Mouse (Mus musculus) R1 (cell line): ENCODE results near the gene Atp6v1d.

ENCODE experiments used
- DNase-seq: peaks from one replicate; pipeline ENCODE4 v3.0.0-alpha.2; 2018; ENCODE audit warnings: low read depth, low spot score

Gene Atp6v1d

DNA sequence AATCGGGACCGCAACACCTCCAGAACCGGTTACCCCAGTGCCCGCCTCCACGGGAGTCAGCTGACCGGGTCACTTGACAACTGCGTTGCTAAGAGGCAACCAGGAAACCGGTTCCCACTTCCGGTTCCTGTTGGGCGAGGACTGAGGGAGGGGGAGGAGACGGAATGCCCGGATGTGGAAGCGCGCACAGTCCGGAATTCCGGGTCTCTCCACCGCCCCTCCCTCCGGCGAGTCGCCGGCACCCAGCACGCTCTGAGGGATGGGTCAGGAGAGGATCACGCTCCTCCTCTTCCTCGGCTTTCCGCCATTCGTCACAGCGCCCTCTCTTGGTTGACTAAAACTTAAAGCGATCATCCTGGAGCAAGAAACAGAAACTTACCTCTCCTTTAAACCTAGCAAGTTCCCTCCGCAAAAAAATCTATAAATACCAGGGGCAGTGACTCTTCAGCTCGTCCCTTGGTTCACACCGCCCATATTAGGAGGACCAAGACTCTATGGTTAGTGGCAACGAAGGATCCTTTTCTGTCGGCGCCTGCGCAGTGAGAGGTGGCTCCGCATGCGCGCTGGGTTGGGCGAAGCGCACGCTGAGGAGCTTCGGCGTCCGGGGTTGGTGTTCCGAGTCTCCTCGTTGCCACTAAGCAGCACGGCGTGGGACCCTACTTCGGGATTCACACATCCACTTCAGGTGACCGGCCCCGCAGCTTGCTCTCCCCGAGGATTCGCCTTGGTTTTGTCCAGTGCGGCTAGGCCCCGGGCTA lies at the start of gene Atp6v1d, which contains the start of gene Eif2s1:
Gene Atp6v1d (minus strand): TSS at position 143 of the 758 bp plus-strand sequence.
Gene Eif2s1 (plus strand): TSS at position 324 of the 758 bp plus-strand sequence.
- peak; percentile 99 for DNase-seq

DNA sequence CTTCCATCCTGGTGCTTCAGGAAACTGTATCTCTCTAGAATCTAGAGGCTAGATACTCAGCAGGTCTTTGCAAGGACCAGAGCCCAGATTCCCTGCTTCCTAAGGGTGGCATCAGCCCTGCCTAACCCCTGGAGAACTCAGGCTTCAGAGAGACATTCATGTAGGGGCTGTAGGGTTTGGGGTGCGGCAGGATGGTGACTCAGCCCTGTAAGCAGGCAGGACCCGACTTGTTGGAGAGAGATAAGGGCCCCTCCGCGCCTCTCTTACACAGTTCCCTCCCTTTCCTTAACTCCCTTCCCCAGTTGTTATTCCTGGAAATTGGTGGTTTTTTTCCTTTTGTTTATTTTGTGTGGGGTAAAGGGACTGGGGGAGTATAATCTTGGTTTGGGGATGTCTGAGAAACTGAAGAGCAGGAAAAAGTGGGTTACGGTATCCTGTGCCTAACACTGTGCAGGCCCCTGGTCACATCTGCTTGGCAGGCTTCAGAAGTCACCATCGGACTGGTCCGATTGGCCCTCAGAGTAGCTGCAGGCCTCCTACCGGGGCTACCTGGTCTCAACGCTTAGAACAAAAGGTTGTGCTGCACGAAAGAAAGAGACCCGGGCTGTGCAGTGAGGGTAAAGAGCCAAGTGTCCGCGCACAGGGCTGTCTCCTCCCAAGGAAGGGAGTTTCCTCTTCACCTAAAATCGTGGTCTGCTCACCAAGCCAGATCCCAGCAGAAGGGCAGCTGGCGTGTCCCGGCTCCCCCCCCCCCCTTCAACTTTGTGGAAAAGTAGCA lies 49.4 kb upstream of the Atp6v1d start:
- peak; percentile 40 for DNase-seq

DNA sequence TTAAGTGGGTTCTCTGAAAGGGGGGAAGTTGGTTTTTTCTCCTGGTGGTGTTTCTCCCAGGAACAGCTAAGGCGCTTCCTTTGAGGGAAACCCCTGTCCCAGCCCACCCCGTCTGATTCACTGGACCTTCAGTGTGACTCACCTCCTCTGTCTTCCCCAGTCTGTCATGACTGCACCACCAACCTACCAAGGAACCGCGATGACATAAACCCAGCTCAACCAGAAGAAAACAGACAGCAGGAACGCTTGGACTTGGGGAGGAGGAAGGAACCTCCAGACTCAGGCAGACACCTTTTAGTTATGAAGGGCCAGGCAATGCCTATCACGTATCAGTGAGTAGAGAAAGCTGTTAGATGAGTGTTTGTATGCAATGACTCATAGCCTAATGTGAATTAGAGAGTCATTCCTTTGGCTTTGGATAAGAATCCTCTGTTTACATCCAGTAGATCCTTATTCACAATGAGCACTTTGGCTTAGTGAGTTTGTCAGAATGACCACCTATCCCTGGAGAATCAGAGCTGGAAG lies 46.7 kb upstream of the Atp6v1d start:
- no peak for DNase-seq

DNA sequence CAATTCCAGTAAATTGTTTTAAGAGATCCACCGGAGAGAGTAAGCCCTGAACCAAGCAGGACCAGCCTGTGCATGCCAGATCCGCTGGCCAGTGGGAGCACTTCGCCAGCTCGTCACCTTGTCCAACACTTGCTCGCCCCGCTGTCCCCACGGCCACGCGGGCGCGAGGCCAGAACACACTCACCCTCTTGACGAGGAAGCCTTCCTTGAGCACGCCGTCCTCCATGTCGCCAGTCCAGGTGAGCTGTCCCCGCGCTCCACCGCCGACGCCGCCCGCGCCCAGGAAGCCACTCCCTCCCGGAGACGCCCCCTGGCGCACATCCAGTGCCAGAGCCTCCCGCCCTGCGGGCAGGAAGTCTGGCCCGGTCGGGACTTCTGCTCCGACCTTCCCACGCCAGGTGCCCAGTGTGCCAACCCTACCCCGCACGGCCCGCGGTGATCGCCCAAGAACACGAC lies 45.3 kb upstream of the Atp6v1d start, which contains the start of gene Plek2:
Gene Plek2 (minus strand): TSS at position 258 of the 456 bp plus-strand sequence.
- DNase-seq: peak; percentile 36

DNA sequence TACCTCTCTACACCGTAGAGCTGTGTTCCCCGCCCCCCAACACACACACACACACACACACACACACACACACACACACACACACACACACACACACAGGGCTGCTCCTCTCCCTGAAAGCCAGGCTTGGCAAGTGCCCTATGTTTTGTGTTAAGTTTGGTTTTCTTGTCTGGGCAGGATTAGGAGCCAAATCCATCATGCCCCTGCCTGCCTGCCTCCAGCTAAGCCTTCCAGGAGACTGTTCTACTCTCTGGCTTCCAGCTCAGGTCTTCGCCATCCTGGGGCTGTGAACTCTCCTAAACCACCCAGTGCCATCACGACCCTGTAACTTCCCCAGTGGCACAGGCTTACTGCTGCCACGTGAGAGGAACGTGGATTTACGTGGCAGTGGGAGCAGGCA lies 43.1 kb upstream of the Atp6v1d start:
- no peak for DNase-seq

DNA sequence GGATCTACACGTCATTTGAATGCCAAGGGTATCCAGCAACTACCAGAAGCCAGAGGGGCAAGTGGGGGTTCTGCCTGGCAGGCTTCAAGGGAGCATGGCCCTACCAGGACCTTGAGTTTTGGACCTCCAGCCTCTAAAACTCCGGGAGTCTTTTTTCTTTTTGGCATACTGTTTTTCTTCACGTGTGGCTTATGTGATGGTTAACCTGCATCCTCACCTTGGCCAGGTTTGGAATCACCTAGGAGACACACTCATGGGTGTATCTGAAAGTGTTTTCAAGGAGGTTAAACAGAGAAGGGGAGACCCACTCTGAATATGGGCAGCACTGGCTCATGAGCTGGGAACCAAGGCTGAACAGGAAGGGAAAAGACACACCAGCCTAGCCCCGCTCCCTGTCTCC lies 41.9 kb upstream of the Atp6v1d start:
- DNase-seq: no peak

DNA sequence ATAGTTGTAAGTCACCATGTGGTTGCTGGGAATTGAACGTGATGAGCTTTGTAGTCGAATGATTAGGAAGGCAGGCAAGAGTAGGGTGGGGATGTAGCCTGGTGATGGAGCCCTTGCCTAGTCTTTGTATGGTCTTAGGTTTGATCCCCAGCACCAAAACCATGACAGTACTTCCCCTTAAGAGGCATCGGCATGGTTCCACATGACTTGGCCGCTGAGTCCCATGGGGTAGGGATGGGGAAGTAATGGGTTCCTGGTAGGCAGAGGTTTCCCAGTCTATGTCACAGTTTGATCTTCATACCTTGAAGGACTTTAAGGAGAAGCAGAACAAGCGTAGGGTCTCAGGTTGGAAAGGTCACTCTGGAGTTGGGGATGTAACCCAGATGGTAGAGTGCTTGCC lies 40.0 kb upstream of the Atp6v1d start:
- DNase-seq: no peak

DNA sequence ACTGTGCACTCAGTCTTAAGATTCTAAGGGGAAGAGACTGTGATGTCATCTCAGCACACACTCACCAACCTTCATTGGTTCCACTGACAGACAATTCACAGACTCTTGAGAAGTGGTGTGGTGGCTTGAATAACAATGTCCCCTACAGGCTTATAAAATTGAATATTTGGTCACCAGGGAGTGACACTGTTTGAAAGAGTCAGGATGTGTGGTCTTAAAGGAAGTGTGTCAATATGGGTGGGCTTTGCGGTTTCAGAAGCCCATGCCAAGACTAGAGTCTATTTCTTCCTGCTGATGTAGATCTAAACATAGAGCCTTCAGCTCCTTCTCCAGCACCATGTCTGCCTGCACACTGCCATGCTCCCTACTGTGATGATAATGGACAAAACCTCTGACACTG lies 36.4 kb upstream of the Atp6v1d start:
- no peak for DNase-seq

DNA sequence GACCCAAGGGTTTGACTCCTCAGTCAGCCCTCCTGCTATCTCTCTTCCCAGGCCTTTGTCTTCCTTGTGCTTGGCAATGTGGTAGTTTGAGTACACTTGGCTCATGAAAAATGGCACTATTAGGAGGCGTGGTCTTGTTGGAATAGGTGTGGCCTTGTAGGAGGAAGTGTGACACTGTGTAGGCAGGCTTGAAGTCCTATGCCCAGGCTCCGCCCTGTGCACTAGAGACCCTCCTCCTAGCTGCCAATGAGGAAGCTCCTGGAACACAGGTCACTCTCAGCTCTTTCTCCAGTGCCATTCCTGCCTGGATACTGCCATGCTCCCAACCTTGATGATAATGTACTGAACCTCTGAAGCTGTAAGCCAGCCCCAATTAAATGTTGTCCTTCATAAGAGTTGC lies 29.7 kb upstream of the Atp6v1d start:
- peak; percentile 57 for DNase-seq

DNA sequence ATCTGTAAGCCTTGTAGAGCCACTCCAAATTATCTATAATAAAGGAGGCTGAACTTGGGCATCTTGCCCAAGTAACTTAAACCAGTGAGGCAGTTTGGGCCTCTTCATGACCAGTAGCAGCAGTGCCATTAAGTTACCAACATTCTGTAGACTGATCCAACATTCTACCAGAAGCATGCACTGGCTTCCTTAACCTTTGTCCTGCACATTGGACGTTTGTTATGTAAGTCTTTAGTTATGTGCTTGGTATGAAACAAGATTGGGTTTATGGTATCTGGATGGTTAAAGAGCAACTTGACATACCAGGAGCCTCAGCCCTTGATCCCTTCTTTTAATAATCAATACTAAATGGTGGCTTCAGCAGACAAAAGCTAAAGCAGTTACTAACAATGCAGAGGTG lies 28.6 kb upstream of the Atp6v1d start:
- DNase-seq: no peak

DNA sequence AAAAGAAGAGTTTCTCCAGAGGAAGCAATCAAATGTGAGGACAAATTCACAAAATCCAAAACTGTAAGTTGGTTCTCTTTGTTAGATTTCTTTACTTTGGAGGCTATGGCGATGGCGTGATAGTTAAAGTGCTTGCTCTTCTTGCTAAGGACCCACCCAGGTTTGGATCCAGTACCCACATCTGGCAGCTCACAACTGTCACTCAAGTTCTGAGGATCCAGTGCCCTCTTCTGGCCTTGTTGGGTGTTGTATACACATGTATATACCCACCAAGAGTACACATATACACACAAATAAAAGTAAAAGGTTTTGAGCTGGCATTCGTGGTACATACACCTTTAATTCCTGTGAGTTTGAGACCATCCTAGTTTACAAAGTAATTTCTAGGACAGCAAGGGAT lies 13.1 kb upstream of the Atp6v1d start:
- peak; percentile 69 for DNase-seq

DNA sequence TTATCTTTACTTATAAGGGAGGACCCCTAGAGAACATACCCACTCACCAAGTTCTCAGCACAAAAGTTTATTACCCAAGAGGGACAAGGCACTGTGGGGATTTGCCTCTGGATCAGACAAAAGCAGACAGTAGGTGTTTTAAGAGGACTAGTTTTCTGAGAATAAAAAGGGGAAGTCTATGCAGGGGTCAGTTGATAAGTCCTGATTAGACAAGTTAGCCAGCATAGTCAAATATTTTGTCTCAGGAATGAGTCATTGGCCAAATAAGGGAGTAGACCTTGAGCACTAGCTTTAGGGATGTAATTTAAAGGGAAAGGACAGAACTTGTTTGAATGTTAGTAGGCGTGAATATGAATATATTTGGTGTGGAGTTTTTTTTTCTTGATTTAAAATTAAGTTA lies 6.7 kb upstream of the Atp6v1d start:
- no peak for DNase-seq

DNA sequence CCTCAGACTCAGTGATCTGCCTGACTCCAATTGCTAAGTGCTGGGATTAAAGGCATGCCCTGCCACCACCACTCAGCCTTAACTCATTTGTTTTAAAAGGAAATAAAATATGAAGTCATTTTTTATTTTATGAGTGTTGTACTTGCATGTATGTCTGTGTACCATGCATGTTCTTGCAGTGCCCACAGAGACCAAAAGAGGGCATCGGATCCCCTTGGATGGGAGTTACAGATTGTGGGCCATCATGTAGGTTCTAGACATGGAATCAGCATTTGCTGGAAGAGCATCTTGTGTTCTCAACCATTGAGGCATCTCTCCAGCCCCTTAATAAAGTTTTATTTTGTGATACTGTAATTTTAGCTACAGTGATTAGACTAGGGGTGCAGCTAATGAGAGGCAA lies 4.0 kb upstream of the Atp6v1d start:
- peak; percentile 61 for DNase-seq

DNA sequence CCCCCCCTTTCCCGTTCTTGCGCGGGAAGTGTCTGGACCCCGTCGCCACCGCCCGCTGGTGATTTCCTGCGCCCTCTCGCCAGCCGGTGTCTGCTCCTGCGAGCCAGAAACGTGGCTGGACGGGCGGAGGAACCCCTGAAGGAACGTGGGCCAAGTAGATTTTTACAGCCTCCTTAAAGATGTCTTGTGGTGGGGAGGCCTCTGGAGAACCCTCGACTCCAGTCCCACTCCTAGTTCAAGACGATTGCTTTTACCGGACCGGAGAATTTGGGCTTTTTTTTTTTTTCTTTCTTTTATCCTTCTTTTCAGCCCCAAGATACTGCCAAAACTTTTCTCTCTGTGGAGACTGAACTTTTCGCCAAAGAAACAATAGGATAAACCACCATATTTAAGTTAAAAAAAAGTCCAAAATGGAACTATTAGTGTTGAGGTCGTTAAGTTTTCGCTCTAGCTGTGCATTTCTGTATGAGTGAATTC lies 854 bp upstream of the Atp6v1d start:
- no peak for DNase-seq

DNA sequence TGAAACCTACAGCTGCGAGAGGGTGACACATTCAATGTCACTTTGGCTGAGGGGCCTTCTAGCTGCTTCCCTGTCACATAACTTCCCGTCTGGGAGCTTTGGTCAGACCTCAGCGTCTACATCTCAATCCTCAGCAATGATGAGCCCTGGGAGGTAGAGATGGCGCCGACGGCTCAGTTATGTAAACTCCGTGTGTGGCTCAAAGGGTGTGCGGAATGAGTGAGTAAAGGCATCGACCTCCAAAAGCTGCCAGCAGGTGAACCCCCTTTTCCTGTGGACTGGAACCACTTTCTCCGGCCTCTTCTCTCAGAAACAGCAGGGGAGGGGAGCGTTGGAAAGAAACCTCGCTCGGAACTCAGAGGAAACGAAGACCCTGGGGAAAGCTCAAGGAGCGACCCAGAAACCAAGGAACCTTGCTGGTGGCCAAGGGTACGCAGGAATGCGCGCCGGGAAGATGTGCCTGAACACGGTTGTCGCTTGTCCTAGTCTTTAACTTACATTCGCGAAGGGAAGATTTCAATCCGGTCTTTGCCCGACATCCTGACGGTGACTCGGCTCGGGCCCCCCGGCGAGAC lies 430 bp downstream of the Atp6v1d start:
- no peak for DNase-seq

DNA sequence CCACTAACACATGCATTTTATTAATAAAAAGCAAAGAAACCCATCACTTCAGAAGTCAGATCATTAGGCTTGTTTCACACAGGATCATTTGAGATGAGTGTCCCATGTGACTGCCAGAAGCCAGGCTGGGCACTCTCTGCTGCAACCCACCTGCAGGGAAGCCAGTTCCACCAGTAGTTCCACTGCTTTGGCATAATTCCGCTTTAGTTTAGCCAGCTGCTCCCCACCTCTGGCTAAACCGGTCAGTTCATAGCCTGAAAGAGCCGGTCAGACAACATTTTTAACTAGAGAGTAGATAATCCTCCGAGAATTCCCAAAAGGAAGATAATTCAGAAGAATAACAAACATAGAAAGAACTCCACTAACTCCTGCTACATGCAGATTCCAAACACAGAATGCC lies 13.2 kb downstream of the Atp6v1d start:
- no peak for DNase-seq

DNA sequence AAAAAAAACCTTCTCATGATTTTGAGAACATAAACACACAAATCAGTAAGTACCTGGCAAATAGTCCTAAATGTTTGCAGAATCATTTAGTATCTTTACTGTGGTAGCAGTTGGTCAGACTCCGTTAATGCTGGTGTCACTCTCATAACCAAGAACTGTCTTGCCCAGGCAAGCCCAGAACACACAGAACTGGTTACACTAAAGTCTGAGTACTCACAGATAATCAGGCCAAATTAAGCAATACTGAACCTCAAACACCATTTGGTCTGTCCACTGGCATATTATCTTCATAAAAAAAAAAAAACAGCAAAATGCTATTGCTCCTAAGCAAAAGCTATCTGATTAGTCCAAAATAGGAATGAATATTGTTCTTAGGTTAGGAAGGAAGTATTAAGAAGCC lies 19.0 kb downstream of the Atp6v1d start:
- DNase-seq: no peak

DNA sequence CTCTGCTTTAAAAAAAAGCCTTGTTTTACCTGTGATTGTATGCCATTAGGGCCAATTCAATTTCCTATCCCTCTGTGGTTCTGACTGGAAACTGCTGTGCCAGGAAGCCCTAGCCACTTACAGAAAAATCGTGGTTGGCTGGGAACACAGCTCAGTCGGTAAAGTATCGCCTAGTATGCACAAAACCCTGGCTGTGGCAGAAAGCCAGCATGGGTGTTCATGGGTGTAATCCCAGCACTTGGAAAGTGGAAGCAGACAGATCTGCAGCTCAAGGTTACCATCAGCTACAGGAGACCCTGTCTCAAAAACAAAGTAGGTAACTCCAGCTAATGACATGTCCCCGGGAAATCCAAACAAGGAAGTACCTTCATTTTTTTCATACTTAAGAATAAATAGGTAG lies 21.5 kb downstream of the Atp6v1d start:
- no peak for DNase-seq

DNA sequence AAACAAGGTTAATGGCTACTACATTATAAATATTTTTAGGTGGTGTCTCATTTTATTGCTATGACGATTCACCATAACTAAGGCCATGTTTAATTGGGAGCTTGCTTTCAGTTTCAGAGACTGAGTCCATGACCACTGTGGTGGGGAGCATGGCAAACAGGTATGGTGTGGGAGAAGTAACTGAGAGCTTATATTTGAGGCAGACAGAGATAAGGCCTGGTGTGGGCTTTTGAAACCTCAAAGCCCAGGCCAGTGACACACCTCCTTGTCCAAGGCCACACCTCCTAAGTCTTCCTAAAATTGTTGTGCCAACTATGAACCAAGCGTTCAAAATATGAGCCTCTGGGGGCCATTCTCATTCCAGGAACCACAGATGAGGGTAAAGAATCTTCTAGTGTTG lies 26.9 kb downstream of the Atp6v1d start:
- DNase-seq: no peak

DNA sequence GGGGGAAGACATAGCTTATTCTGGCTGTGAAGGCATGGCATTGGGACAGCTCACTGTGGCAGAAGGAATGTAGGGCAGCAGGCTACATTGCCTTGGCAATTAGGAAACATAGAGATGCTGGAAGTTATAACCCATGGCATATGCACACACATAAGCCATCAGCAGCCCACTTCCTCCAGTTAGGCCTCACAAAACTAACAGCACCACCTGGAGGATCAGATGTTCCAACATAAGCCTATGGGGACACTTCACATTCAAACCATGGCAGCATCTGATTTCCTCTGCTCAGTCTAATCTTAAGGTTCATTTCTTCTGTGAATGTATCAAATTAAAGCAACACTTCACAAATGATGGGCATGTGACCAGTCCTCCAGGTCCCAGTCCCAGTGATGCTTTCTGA lies 47.0 kb downstream of the Atp6v1d start:
- DNase-seq: no peak

DNA sequence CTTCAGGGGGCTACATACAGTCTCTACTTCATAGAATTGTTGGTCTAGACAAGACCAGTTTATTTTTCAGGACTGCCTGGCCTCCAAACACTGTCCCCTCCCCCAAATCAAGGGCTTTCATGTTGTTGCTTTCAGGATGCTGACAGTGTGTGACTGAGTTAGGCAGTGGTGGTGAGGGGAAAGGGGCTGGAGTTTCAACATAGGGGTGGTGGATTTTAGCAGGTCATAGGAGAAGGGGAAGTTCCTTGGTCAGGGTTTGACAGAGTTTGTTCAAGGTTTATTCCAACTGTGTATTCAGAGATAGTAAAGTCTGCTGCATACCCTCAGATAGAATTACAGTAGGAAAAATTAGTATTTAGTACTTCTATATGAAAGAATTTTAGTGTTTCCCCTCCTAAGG lies 59.6 kb downstream of the Atp6v1d start:
- no peak for DNase-seq

DNA sequence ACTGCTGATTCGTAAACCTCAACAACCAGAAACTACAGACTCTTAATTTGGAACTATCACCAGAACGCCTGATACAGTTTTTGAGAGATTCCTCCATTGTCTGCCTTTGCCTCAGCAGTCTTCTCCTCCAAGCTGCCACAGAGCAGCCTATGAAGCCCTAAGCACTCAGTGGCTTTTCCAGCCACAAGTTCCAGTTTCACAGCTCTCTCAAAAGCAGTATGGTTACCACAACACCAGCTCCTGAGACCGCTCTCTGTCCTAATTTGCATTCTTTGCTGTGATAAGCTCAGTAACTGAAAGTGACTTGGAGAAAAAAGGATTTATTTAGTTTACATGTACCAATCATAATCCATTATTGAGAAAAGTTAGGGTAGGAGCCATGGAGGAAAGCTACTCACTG lies 61.4 kb downstream of the Atp6v1d start:
- DNase-seq: no peak
